ENCODE assay signal across 26 mouse cellular contexts in the genomic region with DNA sequence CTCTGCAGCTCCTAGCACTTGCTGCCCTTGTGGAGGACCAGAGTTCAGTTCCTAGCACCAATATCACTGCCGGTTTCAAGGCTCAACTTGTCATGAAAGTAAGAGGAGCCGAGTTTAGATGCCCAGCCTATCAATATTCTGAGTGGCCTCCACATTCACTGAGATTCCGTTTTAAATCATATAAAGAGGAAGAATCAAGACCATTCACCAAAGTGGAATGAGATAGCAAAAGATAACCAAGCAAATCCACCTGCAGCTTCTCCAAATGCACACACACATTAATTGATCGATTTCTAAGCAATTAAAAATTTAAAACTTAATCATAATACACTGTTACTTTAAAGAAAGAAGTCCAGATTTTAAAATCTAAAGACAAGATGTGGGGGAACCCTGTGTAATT. TPM values are rescaled to one million over a fixed set of nuclear protein-coding genes. Genes with fewer than 3 reads are reported as not detected.
DNase-seq lines count a peak whose midpoint lies in the region; ATAC-seq and TF ChIP-seq lines count a peak whose summit lies in the region.
"Had no signal": no experiment of that assay in that cellular context is flagged by ENCODE, and none has a peak within 500 bp of the region (broad histone marks: within the 10 kb centered on the region; RNA-seq: fewer than 3 reads in every experiment).

No protein-coding gene starts in this region.

- no peak for DNase-seq in heart, adult 2 months
- no peak for DNase-seq in CH12.LX (ENCODE audit: extremely low read depth)
- no peak for DNase-seq in spleen, adult 18-20 months
- DNase-seq in cerebellum, adult 18-20 months = no peak
- DNase-seq: adrenal gland, postnatal 14 days; B cell, adult 2 months; cerebellum, adult 11 months; cerebellum, adult 8-10 months; cerebellum, postnatal 10 days; cerebellum, postnatal 36 days; embryo, embryonic 11 days; gastrocnemius, postnatal 10 days; heart, adult 11 months; heart, postnatal 4 days had no signal

- TF ChIP-seq EP300 in heart, adult 2 months (IDR thresholded peaks at IDR 0.05; ENCODE audit: insufficient read depth, low read depth, low read length) = no peak
- no peak for TF ChIP-seq EP300 in CH12.LX (IDR thresholded peaks at IDR 0.05; ENCODE audit: low read length)
- no peak for TF ChIP-seq EP300 in ES-Bruce4 (IDR thresholded peaks at IDR 0.05; ENCODE audit: insufficient read depth, low read depth, low read length)

- TF ChIP-seq CTCF in heart, adult 2 months (IDR thresholded peaks at IDR 0.05) = no peak
- no peak for TF ChIP-seq CTCF in CH12.LX (conservative IDR thresholded peaks at IDR 0.05 in 1 of 2, IDR thresholded peaks at IDR 0.05 in 1 of 2; ENCODE audit: low read depth in 2 of 2, low read length in 2 of 2)
- TF ChIP-seq CTCF in ES-Bruce4 (IDR thresholded peaks at IDR 0.05; ENCODE audit: low read depth, low read length) = no peak

- peaks cover 4% of the 10 kb centered on the region for H3K4me1 ChIP-seq in heart, adult 2 months (ENCODE audit: control insufficient read depth, insufficient read depth, low read length)
- peaks cover 20% of the 10 kb centered on the region; the same call in 1 of the 2 replicates for H3K4me1 ChIP-seq in heart, embryonic 12.5 days (replicated peaks)
- H3K4me1 ChIP-seq in CH12.LX (ENCODE audit: control insufficient read depth in 1 of 2, insufficient read depth in 2 of 2) = peaks cover 8 to 47% of the 10 kb centered on the region in 2 experiments; a peak in 3 of 4 replicates
- H3K4me1 ChIP-seq in ES-Bruce4 (ENCODE audit: control insufficient read depth, insufficient read depth, low read length) = peaks cover 2% of the 10 kb centered on the region

- dilution Hi-C loops in CH12.LX (cut with MboI; ENCODE audit: extremely low pct_ligation_motif_present, extremely low pct_unique_long_range_greater_than_20kb, low sequenced_read_pairs) = no loop called here

- peak overlapping the region; percentile 98 for H3K27ac ChIP-seq in heart, adult 2 months
- no peak overlapping the region for H3K27ac ChIP-seq in heart, embryonic 12.5 days (ENCODE audit: poor library complexity, severe bottlenecking)
- H3K27ac ChIP-seq in CH12.LX (ENCODE audit: insufficient read depth, low read depth) = peak overlapping the region; percentile 13; the same call in 1 of the 2 replicates
- 0 out of 2 replicates have a peak overlapping the region, but pooled peaks have one; percentile 9 for H3K27ac ChIP-seq in ES-Bruce4 (ENCODE audit: insufficient read depth, low read length)

- 91% methylated on average over 4 of the region's 4 CpGs for WGBS in heart, adult 2 months
- WGBS in heart, embryonic 12.5 days = 84% methylated on average over 4 of the region's 4 CpGs

- no peak for TF ChIP-seq POLR2A in heart, adult 2 months (IDR thresholded peaks at IDR 0.05; ENCODE audit: insufficient read depth, low read depth, low read length)
- TF ChIP-seq POLR2A in CH12.LX (IDR thresholded peaks at IDR 0.05; ENCODE audit: low read depth, low read length) (no peak), ES-Bruce4 (IDR thresholded peaks at IDR 0.05; ENCODE audit: insufficient read depth, low read length) (no peak), myocyte (IDR thresholded peaks at IDR 0.05; ENCODE audit: insufficient read length, low read depth) (no peak)

- H3ac ChIP-seq in myocyte (ENCODE audit: control insufficient read depth, insufficient read length) = no peak overlapping the region

- ATAC-seq in heart, embryonic 12.5 days (ENCODE audit: insufficient number of reproducible peaks, low FRiP score) = no peak
- ATAC-seq: forebrain, embryonic 15.5 days; hindbrain, embryonic 16.5 days; intestine, embryonic 15.5 days had no signal

- no peaks in the 10 kb centered on the region for H3K27me3 ChIP-seq in heart, adult 2 months (ENCODE audit: control insufficient read depth, insufficient read depth, low read length)
- no peaks in the 10 kb centered on the region for H3K27me3 ChIP-seq in heart, embryonic 12.5 days (replicated peaks)
- H3K27me3 ChIP-seq in CH12.LX (replicated peaks) = no peaks in the 10 kb centered on the region
- H3K27me3 ChIP-seq in ES-Bruce4 (ENCODE audit: control insufficient read depth, insufficient read depth, low read length, poor library complexity, severe bottlenecking) = no peaks in the 10 kb centered on the region
- no peaks in the 10 kb centered on the region for H3K27me3 ChIP-seq in myocyte (ENCODE audit: control insufficient read depth, insufficient read depth, insufficient read length)
- H3K27me3 ChIP-seq: embryonic facial prominence, embryonic 13.5 days; forebrain, embryonic 12.5 days; forebrain, embryonic 15.5 days; heart, embryonic 13.5 days; hindbrain, embryonic 12.5 days; intestine, embryonic 15.5 days had no signal

- in situ Hi-C loops in CH12.LX (cut with MboI; ENCODE audit: low pct_ligation_motif_present, low pct_unique_long_range_greater_than_20kb, low sequenced_read_pairs) = no loop called here

- intact Hi-C loops in heart, adult 2 months (cut with DNase I) = loop anchor here (2.0 to 5.0 kb wide), 3 partner anchors 15 to 54 kb away; partner anchors contain the start of gene Sbno1

- no peak overlapping the region for H3K4me3 ChIP-seq in heart, adult 2 months
- no peak overlapping the region for H3K4me3 ChIP-seq in heart, embryonic 12.5 days
- H3K4me3 ChIP-seq in CH12.LX (replicated peaks in 1 of 3; ENCODE audit: low read depth in 2 of 3, low read length in 2 of 3, poor library complexity in 1 of 3) (peak overlapping the region in 1 of 3 experiments; percentile 13), ES-Bruce4 (ENCODE audit: low read depth, low read length) (no peak overlapping the region), myocyte (peak overlapping the region; percentile 93)

- no peaks in the 10 kb centered on the region for H3K9me3 ChIP-seq in heart, embryonic 12.5 days (replicated peaks)
- H3K9me3 ChIP-seq in CH12.LX (replicated peaks; ENCODE audit: low read length) (no peaks in the 10 kb centered on the region), ES-Bruce4 (replicated peaks; ENCODE audit: control insufficient read depth, insufficient read depth, low read length, poor library complexity, severe bottlenecking) (no peaks in the 10 kb centered on the region)
- H3K9me3 ChIP-seq: embryonic facial prominence, embryonic 10.5 days; embryonic facial prominence, embryonic 13.5 days; forebrain, embryonic 12.5 days; forebrain, embryonic 15.5 days; G1E; heart, embryonic 13.5 days; hindbrain, embryonic 12.5 days; intestine, embryonic 15.5 days had no signal

- H3K4me2 ChIP-seq in heart, embryonic 12.5 days = no peak overlapping the region
- no peak overlapping the region for H3K4me2 ChIP-seq in CH12.LX (ENCODE audit: insufficient read depth, low read depth, poor library complexity, severe bottlenecking)
- peak overlapping the region; percentile 82 for H3K4me2 ChIP-seq in myocyte (ENCODE audit: low read depth)

- no peak for TF ChIP-seq RAD21 in CH12.LX (IDR thresholded peaks at IDR 0.05; ENCODE audit: low read depth, low read length)

- H3K79me2 ChIP-seq in heart, adult 2 months (replicated peaks; ENCODE audit: control insufficient read depth, insufficient read depth, low read length) = peaks cover 1% of the 10 kb centered on the region; the same call in 1 of the 2 replicates
- H3K79me2 ChIP-seq in CH12.LX (replicated peaks; ENCODE audit: control insufficient read depth, extremely low read depth, insufficient read depth, poor library complexity, severe bottlenecking) (peaks cover 19% of the 10 kb centered on the region), myocyte (ENCODE audit: control insufficient read depth, insufficient read depth) (peaks cover 6% of the 10 kb centered on the region)

- no peaks in the 10 kb centered on the region for H3K36me3 ChIP-seq in heart, adult 2 months (ENCODE audit: control insufficient read depth, insufficient read depth, low read length)
- no peaks in the 10 kb centered on the region for H3K36me3 ChIP-seq in heart, embryonic 12.5 days
- H3K36me3 ChIP-seq in CH12.LX (replicated peaks in 1 of 2; ENCODE audit: control insufficient read depth in 1 of 2, insufficient read depth in 1 of 2, low read length in 1 of 2) (peaks cover 0 to 16% of the 10 kb centered on the region in 2 experiments), ES-Bruce4 (ENCODE audit: control insufficient read depth, insufficient read depth, low read length, poor library complexity, severe bottlenecking) (no peaks in the 10 kb centered on the region), myocyte (ENCODE audit: control insufficient read depth, insufficient read depth) (no peaks in the 10 kb centered on the region)
- H3K36me3 ChIP-seq: forebrain, embryonic 12.5 days; forebrain, embryonic 15.5 days; heart, embryonic 13.5 days; hindbrain, embryonic 12.5 days; intestine, embryonic 15.5 days had no signal

- no peak overlapping the region for H3K9ac ChIP-seq in heart, adult 2 months (ENCODE audit: low read depth, low read length)
- no peak overlapping the region for H3K9ac ChIP-seq in heart, embryonic 12.5 days
- no peak overlapping the region for H3K9ac ChIP-seq in CH12.LX (ENCODE audit: insufficient read depth, low read depth)
- H3K9ac ChIP-seq in ES-Bruce4 (ENCODE audit: low read depth, poor library complexity, severe bottlenecking) = no peak overlapping the region

RNA-seq across cellular contexts. Expression of gene Snrnp35, which starts 1.2 kb away (rescaled TPM):
- total RNA-seq in heart, adult 2 months (2021) = 10 to 100 TPM; 10.5 to 14.5 TPM
- 2.4 and 4.5 TPM in 2 replicates for polyA plus RNA-seq in heart, adult 2 months (2012; rRNA removed)
- 23.9 and 24.0 TPM in 2 replicates for polyA plus RNA-seq in heart, embryonic 12.5 days (2016; fragmentation: Nextera tagmentation; extraction: Ambion mirVana)
- total RNA-seq in CH12.LX (2012; rRNA removed) (23.3 and 27.4 TPM in 2 replicates), CH12.LX (2014; rRNA removed) (13.9 and 14.9 TPM in 2 replicates)
- polyA plus RNA-seq in CH12.LX (2012; ENCODE audit: insufficient read length, low read depth) (29.0 and 36.3 TPM in 2 replicates), ES-Bruce4 (2011; ENCODE audit: insufficient read depth, insufficient read length, low read depth, missing spikeins) (27.1 and 28.6 TPM in 2 replicates), myocyte (2012; fragmentation: generic; extraction: Trizol) (18.9 TPM)

RNA-seq across cellular contexts. Expression of gene Rilpl2, which starts 3.5 kb away (rescaled TPM):
- 1 to 10 TPM; 6.8 to 9.1 TPM for total RNA-seq in heart, adult 2 months (2021)
- 6.9 and 8.4 TPM in 2 replicates for polyA plus RNA-seq in heart, adult 2 months (2012; rRNA removed)
- 13.5 and 13.6 TPM in 2 replicates for polyA plus RNA-seq in heart, embryonic 12.5 days (2016; fragmentation: Nextera tagmentation; extraction: Ambion mirVana)
- total RNA-seq in CH12.LX (2012; rRNA removed) = 393 and 482 TPM in 2 replicates
- 415 and 425 TPM in 2 replicates for total RNA-seq in CH12.LX (2014; rRNA removed)
- polyA plus RNA-seq in CH12.LX (2012; ENCODE audit: insufficient read length, low read depth) = 354 and 405 TPM in 2 replicates
- polyA plus RNA-seq in ES-Bruce4 (2011; ENCODE audit: insufficient read depth, insufficient read length, low read depth, missing spikeins) = 4.7 and 6.3 TPM in 2 replicates
- polyA plus RNA-seq in myocyte (2012; fragmentation: generic; extraction: Trizol) = 22.3 TPM

RNA-seq across cellular contexts. Expression of gene Kmt5a, which starts 42.0 kb away (rescaled TPM):
- total RNA-seq in heart, adult 2 months (2021) = 100 to 1,000 TPM; 191 to 210 TPM
- 136 and 162 TPM in 2 replicates for polyA plus RNA-seq in heart, adult 2 months (2012; rRNA removed)
- 81.1 and 85.4 TPM in 2 replicates for polyA plus RNA-seq in heart, embryonic 12.5 days (2016; fragmentation: Nextera tagmentation; extraction: Ambion mirVana)
- 55.3 and 64.6 TPM in 2 replicates for total RNA-seq in CH12.LX (2012; rRNA removed)
- total RNA-seq in CH12.LX (2014; rRNA removed) = 60.9 and 62.8 TPM in 2 replicates
- polyA plus RNA-seq in CH12.LX (2012; ENCODE audit: insufficient read length, low read depth) = 151 and 154 TPM in 2 replicates
- 166 and 187 TPM in 2 replicates for polyA plus RNA-seq in ES-Bruce4 (2011; ENCODE audit: insufficient read depth, insufficient read length, low read depth, missing spikeins)
- polyA plus RNA-seq in myocyte (2012; fragmentation: generic; extraction: Trizol) = 58.0 TPM

RNA-seq across cellular contexts. Expression of gene Rilpl1, which starts 49.5 kb away (rescaled TPM):
- 100 to 1,000 TPM; 189 to 251 TPM for total RNA-seq in heart, adult 2 months (2021)
- 166 and 182 TPM in 2 replicates for polyA plus RNA-seq in heart, adult 2 months (2012; rRNA removed)
- polyA plus RNA-seq in heart, embryonic 12.5 days (2016; fragmentation: Nextera tagmentation; extraction: Ambion mirVana) = 27.6 and 29.8 TPM in 2 replicates
- 4.6 and 5.7 TPM in 2 replicates for total RNA-seq in CH12.LX (2012; rRNA removed)
- total RNA-seq in CH12.LX (2014; rRNA removed) = 1.8 and 3.1 TPM in 2 replicates
- 5.4 and 6.1 TPM in 2 replicates for polyA plus RNA-seq in CH12.LX (2012; ENCODE audit: insufficient read length, low read depth)
- polyA plus RNA-seq in ES-Bruce4 (2011; ENCODE audit: insufficient read depth, insufficient read length, low read depth, missing spikeins) = 16.6 and 18.0 TPM in 2 replicates
- 43.1 TPM for polyA plus RNA-seq in myocyte (2012; fragmentation: generic; extraction: Trizol)

RNA-seq across cellular contexts. Expression of gene Sbno1, which starts 55.9 kb away (rescaled TPM):
- total RNA-seq in heart, adult 2 months (2021) = 10 to 100 TPM; 58.8 to 62.9 TPM
- 11.3 and 18.5 TPM in 2 replicates for polyA plus RNA-seq in heart, adult 2 months (2012; rRNA removed)
- polyA plus RNA-seq in heart, embryonic 12.5 days (2016; fragmentation: Nextera tagmentation; extraction: Ambion mirVana) = 71.8 and 75.3 TPM in 2 replicates
- 38.3 and 44.2 TPM in 2 replicates for total RNA-seq in CH12.LX (2012; rRNA removed)
- total RNA-seq in CH12.LX (2014; rRNA removed) = 32.4 and 35.0 TPM in 2 replicates
- polyA plus RNA-seq in CH12.LX (2012; ENCODE audit: insufficient read length, low read depth) = 48.5 and 52.3 TPM in 2 replicates
- polyA plus RNA-seq in ES-Bruce4 (2011; ENCODE audit: insufficient read depth, insufficient read length, low read depth, missing spikeins) = 177 and 189 TPM in 2 replicates
- polyA plus RNA-seq in myocyte (2012; fragmentation: generic; extraction: Trizol) = 11.3 TPM

Comparison
In these comparisons a context has a peak if more than half of its experiments do, and no peak if none do; other contexts are left out.
1. RNA of gene Rilpl2, which starts 3.5 kb away (polyA plus RNA-seq): 354 to 405 TPM in CH12.LX; 22.3 TPM in myocyte (single experiment), 13.5 to 13.6 TPM in heart, embryonic 12.5 days, 6.9 to 8.4 TPM in heart, adult 2 months and 4.7 to 6.3 TPM in ES-Bruce4; every median in the first group is over 10 times any median in the second.